Mouse (Mus musculus) hindbrain, embryonic 14.5 days (tissue): ENCODE measurements around the gene Kcna7. TPM values are rescaled to one million over a fixed set of nuclear protein-coding genes. Genes with fewer than 3 reads are reported as not detected.

ENCODE experiments used
- ATAC-seq: fragments of 200-750 bp; cut with Nextera tagmentation; 2 replicates; pipeline ENCODE4 v1.8.0; 2017; ENCODE audit warnings: moderate number of reproducible peaks, mild to moderate bottlenecking, moderate TSS enrichment, moderate library complexity; ENCODE audit not compliant: low FRiP score
- DNase-seq: peaks from one replicate; pipeline ENCODE4 v3.0.0-alpha.2; 2015; ENCODE audit warnings: low spot score
- H3K27ac ChIP-seq: fragments of 300-500 bp; sonication (generic); 2 replicates; pipeline ENCODE4 v1.5.1; 2014; ENCODE audit warnings: mild to moderate bottlenecking, moderate library complexity
- H3K27me3 ChIP-seq: fragments of 300-500 bp; sonication (generic); 2 replicates; pipeline ENCODE4 v1.6.1; 2014; ENCODE audit warnings: mild to moderate bottlenecking, low read length, mixed read lengths; ENCODE audit not compliant: control insufficient read depth, insufficient read depth
- H3K36me3 ChIP-seq: fragments of 300-500 bp; sonication (generic); replicated peaks from 2 replicates; pipeline ENCODE4 v1.6.1; 2014; ENCODE audit not compliant: control insufficient read depth, insufficient read depth
- H3K4me1 ChIP-seq: fragments of 300-500 bp; sonication (generic); replicated peaks from 2 replicates; pipeline ENCODE4 v1.6.1; 2014; ENCODE audit warnings: antibody characterized with exemption, low read length, mixed read lengths; ENCODE audit not compliant: control insufficient read depth, insufficient read depth
- H3K4me2 ChIP-seq: fragments of 300-500 bp; sonication (generic); replicated peaks from 2 replicates; pipeline ENCODE4 v1.6.1; 2014; ENCODE audit warnings: mild to moderate bottlenecking, moderate library complexity
- H3K4me3 ChIP-seq: fragments of 300-500 bp; sonication (generic); replicated peaks from 2 replicates; pipeline ENCODE4 v1.5.1; 2014; ENCODE audit warnings: mild to moderate bottlenecking, low read length
- H3K9ac ChIP-seq: fragments of 300-500 bp; sonication (generic); 2 replicates; pipeline ENCODE4 v1.6.1; 2014
- H3K9me3 ChIP-seq: fragments of 300-500 bp; sonication (generic); 2 replicates; pipeline ENCODE4 v1.6.1; 2016; ENCODE audit warnings: low read length; ENCODE audit not compliant: control insufficient read depth
- WGBS: fragments of 180-500 bp; shearing (Covaris S2); extraction: QIAGEN DNeasy Blood & Tissue Kit; methylation state at CpG from one replicate; pipeline ENCODE4 v1.1.7; 2014; 5-methylcytosine and 5-hydroxymethylcytosine counted together
- polyA plus RNA-seq: library from polyadenylated mRNA; unstranded; fragments of >200 nt; fragmentation: Nextera tagmentation; extraction: Ambion mirVana; gene quantifications from 2 replicates; pipeline ENCODE4 v1.2.1, GENCODE M21; 2014

The Kcna7 gene
- polyA plus RNA-seq, 1 experiment from 2014 or later, result not detected

- Histone ChIP-seq H3K9ac (peak within 1 kb of the TSS; percentile 87), H3K4me1 (peaks cover 35% of the 10 kb centered on the region), H3K4me2 (peak within 1 kb of the TSS; percentile 75), H3K27ac (peak within 1 kb of the TSS; percentile 83), H3K9me3 (no peaks in the 10 kb centered on the region), H3K27me3 (peaks cover 8% of the 10 kb centered on the region), H3K4me3 (peak within 1 kb of the TSS; percentile 80), H3K36me3 (0 out of 2 replicates have a peak, but pooled peaks cover 4% of the 10 kb centered on the region)
- DNase-seq (no peak), ATAC-seq (peak; percentile 43)
- 0% methylated on average over 20 of the region's 26 CpGs for WGBS
These were observed 38.8 kb upstream of the Kcna7 start, which contains the start of gene Ppfia3 for GRCm38 (mm10) chr7:45366652-45367019. Gene Ppfia3, minus strand, starts transcription at chr7:45367019.

- peak; percentile 90 for ATAC-seq
- H3K4me2 ChIP-seq, result peak overlapping the region; percentile 75
- H3K36me3 ChIP-seq, result peaks cover 10% of the 10 kb centered on the region; the same call in 1 of the 2 replicates
- peak overlapping the region; percentile 87 for H3K9ac ChIP-seq
- H3K27me3 ChIP-seq, result peaks cover 8% of the 10 kb centered on the region
- peak; percentile 95 for DNase-seq
- H3K4me3 ChIP-seq, result peak overlapping the region; percentile 80
- under 1% methylated on average over 70 of the region's 70 CpGs for WGBS
- H3K9me3 ChIP-seq, result no peaks in the 10 kb centered on the region
- H3K27ac ChIP-seq, result peak overlapping the region; percentile 83
- peaks cover 31% of the 10 kb centered on the region for H3K4me1 ChIP-seq
These were observed 38.2 kb upstream of the Kcna7 start for GRCm38 (mm10) chr7:45367020-45367880.

GRCm38 (mm10) chr7:45368178-45368577 lies 37.3 kb upstream of the Kcna7 start:
- H3K4me1 ChIP-seq, result peaks cover 31% of the 10 kb centered on the region
- ATAC-seq (no peak), DNase-seq (no peak)
- peak overlapping the region; percentile 83; the same call in 1 of the 2 replicates for H3K27ac ChIP-seq
- H3K9me3 ChIP-seq, result no peaks in the 10 kb centered on the region
- peak overlapping the region; percentile 75 for H3K4me2 ChIP-seq
- H3K27me3 ChIP-seq, result peaks cover 8% of the 10 kb centered on the region
- peaks cover 19% of the 10 kb centered on the region for H3K36me3 ChIP-seq
- 76% methylated on average over 11 of the region's 15 CpGs for WGBS
- peak overlapping the region; percentile 73 for H3K9ac ChIP-seq
- H3K4me3 ChIP-seq, result peak overlapping the region; percentile 80

- H3K9me3 ChIP-seq, result no peaks in the 10 kb centered on the region
- peak overlapping the region; percentile 87 for H3K4me2 ChIP-seq
- H3K27me3 ChIP-seq, result peaks cover 8% of the 10 kb centered on the region
- H3K27ac ChIP-seq, result no peak overlapping the region
- ATAC-seq (no peak), DNase-seq (no peak)
- no peak overlapping the region for H3K9ac ChIP-seq
- peaks cover 29% of the 10 kb centered on the region for H3K36me3 ChIP-seq
- H3K4me1 ChIP-seq, result peaks cover 31% of the 10 kb centered on the region
- H3K4me3 ChIP-seq, result peak overlapping the region; percentile 42; the same call in 1 of the 2 replicates
- 73% methylated on average over 16 of the region's 16 CpGs for WGBS
These were observed 36.3 kb upstream of the Kcna7 start for GRCm38 (mm10) chr7:45369022-45369745.

- peak overlapping the region; percentile 42 for H3K4me3 ChIP-seq
- DNase-seq, result peak; percentile 47
- 10% methylated on average over 50 of the region's 52 CpGs for WGBS
These were observed 35.5 kb upstream of the Kcna7 start for GRCm38 (mm10) chr7:45369836-45370474.

GRCm38 (mm10) chr7:45370475-45371311 lies 34.8 kb upstream of the Kcna7 start, which contains the start of gene Lin7b:
Gene Lin7b, minus strand, starts transcription at chr7:45370583.
- Histone ChIP-seq H3K4me3 (peak within 1 kb of the TSS; percentile 42), H3K36me3 (peaks cover 42% of the 10 kb centered on the region), H3K9ac (peak within 1 kb of the TSS; percentile 60), H3K27me3 (peaks cover 8% of the 10 kb centered on the region), H3K9me3 (no peaks in the 10 kb centered on the region), H3K27ac (no peak within 1 kb of the TSS), H3K4me1 (peaks cover 18% of the 10 kb centered on the region), H3K4me2 (peak within 1 kb of the TSS; percentile 87)
- DNase-seq (peak; percentile 66), ATAC-seq (peak; percentile 24)
- 11% methylated on average over 28 of the region's 28 CpGs for WGBS

More at GRCm38 (mm10) chr7:45369836-45370474, 35.5 kb upstream of the Kcna7 start:
- Histone ChIP-seq H3K27ac (no peak overlapping the region), H3K4me1 (peaks cover 26% of the 10 kb centered on the region), H3K9ac (peak overlapping the region; percentile 60), H3K36me3 (peaks cover 37% of the 10 kb centered on the region), H3K4me2 (peak overlapping the region; percentile 87), H3K27me3 (peaks cover 8% of the 10 kb centered on the region), H3K9me3 (no peaks in the 10 kb centered on the region)
- ATAC-seq, result peak; percentile 7

- DNase-seq, result no peak
- Histone ChIP-seq H3K4me1 (peaks cover 18% of the 10 kb centered on the region; the same call in 1 of the 2 replicates), H3K4me3 (no peak overlapping the region), H3K4me2 (no peak overlapping the region), H3K9ac (no peak overlapping the region), H3K36me3 (peaks cover 59% of the 10 kb centered on the region), H3K27ac (no peak overlapping the region), H3K9me3 (no peaks in the 10 kb centered on the region), H3K27me3 (peaks cover 8% of the 10 kb centered on the region)
- no peak for ATAC-seq
- WGBS, result 90% methylated on average over 5 of the region's 5 CpGs
These were observed 33.1 kb upstream of the Kcna7 start for GRCm38 (mm10) chr7:45372371-45372770.

- Histone ChIP-seq H3K4me2 (no peak overlapping the region), H3K27me3 (no peaks in the 10 kb centered on the region), H3K4me1 (peaks cover 8% of the 10 kb centered on the region; the same call in 1 of the 2 replicates), H3K4me3 (no peak overlapping the region), H3K36me3 (peaks cover 82% of the 10 kb centered on the region), H3K9me3 (no peaks in the 10 kb centered on the region), H3K27ac (no peak overlapping the region), H3K9ac (no peak overlapping the region)
- WGBS, result 92% methylated on average over 8 of the region's 8 CpGs
- no peak for ATAC-seq
- no peak for DNase-seq
These were observed 30.8 kb upstream of the Kcna7 start for GRCm38 (mm10) chr7:45374620-45375019.
